Mouse (Mus musculus): ENCODE data around the gene Gdi2.
"Not testable (repeated sequence)": the region's sequence is repeated elsewhere in the genome, so short reads cannot be mapped to it uniquely, and the experiment has no call there.

Gdi2 gene

GRCm38 (mm10) chr13:3537594-3538222 is at the start of gene Gdi2:
TSS of gene Gdi2 (plus strand) at chr13:3538063.
- peak; percentile 93 to 94 for DNase-seq

DNA sequence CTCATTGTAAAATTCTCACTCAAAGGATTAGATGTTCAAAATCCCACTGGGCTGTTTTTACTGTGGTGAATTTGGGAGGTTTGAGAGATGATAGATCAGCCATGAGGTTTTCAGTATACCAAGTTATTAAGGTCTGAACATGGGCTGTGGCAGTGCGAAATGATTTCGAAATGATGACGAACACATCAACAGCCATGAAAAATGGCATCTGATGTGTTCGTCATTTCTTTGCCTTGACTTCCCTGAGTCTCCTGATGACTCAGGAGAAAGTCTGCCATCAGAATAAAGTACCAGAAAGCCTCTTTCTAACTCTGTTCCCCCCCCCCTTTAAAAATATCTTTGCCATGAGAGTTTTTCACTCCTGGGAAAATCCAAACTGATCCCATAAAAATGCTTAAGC is 42.3 kb upstream of the Gdi2 start:
- no peak for DNase-seq

GRCm38 (mm10) chr13:3501014-3501413 is 36.8 kb upstream of the Gdi2 start:
- DNase-seq, result not testable (repeated sequence)

GRCm38 (mm10) chr13:3515351-3515750 is 22.5 kb upstream of the Gdi2 start:
- DNase-seq, result not testable (repeated sequence)

- DNase-seq, result not testable (repeated sequence)
Measured at GRCm38 (mm10) chr13:3519357-3519756, 18.5 kb upstream of the Gdi2 start.

DNA sequence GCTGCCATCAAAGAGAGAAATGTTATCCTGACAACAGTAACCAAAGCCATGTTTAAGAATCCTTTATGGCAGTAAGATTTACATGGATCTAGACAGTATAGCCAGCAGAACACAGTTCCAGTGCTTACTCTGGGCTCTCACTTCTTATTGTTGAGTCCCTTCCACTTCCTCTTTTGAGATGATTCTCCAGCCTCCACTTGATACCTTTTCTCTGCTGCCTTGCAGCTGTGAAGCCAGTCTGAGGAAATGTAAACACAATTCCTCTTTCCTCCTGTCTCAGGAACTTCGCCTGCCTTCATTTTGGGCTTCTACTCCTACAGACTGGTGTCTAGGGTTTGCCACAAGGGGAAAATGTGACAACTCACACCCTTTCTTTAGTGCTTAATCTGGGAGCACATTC is 17.9 kb upstream of the Gdi2 start:
- not testable (repeated sequence) for DNase-seq

DNA sequence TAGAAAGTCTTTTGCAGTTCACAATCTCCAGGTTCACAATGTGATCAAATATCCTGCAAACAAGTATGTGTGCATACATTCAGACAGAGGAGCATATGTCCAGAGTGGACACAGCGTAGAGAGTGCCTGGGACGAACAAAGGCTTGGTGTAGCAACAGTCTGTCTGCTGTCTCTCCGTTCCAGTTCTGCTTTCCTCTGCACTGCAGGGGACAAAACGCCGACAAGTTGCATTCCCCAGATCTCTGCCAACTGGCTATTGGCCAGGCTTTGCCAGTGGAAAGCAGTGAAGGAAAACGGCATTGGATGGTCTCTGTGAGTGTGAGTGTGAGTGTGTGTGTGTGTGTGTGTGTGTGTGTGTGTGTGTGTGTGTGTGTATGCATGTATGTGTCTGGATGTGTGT is 14.4 kb upstream of the Gdi2 start:
- DNase-seq, result no peak

- no peak for DNase-seq
Measured at GRCm38 (mm10) chr13:3523946-3524345, 13.9 kb upstream of the Gdi2 start.

- DNase-seq, result no peak
Measured at GRCm38 (mm10) chr13:3525611-3526051, 12.2 kb upstream of the Gdi2 start.

DNA sequence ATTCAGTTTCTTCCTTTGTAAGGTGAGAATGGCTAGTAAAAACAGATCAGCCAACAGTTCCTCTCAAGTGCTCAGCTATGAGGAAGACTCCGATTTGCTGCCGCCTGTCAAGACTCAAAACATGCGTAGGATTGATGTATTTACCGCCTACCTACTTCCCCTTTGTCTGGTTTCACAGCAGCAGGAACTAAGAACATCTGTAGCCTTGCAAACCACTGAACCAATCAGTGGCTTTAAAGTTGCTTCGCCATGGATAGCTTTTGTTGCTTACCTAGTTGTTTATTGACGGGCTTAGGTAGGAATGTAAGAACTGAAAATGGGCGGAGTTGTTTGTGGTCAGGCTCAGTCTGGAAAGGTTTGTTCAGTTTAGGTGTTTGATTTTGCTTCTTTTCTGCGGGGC is 11.5 kb upstream of the Gdi2 start:
- DNase-seq, result peak; percentile 44 to 55

DNA sequence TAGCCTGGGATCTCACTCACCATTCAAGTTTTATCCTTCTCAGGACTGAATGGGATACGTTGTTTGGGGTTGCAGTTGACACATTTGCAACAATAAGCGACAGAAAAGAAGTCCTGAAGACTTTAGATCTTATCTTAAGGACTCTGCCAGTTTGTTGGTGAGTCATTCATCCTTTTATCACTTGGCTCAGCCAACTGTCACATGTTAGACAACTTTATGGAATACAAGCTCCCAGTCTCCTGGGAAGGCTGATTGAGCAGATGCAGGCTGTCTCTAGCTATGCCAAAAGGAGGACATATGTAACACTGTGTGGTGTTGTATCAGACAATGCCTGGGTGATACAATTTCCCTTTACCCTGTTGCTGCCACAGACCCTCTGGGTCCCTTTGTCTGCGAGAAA is 7.4 kb upstream of the Gdi2 start:
- no peak for DNase-seq

DNA sequence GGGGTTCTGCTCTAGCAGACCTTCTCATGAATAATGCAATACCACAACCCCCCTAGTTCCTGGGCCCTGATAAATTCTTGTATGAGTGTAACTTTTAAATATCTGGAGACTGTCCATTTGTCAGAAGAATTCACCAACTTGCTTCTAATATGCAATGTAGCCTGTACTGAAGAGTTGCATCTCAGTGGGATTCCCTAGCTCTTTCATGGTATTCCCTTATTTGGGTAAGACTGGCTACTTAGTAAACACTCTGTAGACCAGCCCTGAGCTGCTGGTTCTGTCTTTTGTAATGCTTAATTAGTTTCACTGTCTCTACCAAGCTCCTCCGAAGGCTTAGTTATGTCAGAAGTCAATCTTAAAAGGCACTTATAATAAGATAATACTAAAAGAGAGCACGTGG is 6.7 kb upstream of the Gdi2 start:
- DNase-seq, result not testable (repeated sequence)

DNA sequence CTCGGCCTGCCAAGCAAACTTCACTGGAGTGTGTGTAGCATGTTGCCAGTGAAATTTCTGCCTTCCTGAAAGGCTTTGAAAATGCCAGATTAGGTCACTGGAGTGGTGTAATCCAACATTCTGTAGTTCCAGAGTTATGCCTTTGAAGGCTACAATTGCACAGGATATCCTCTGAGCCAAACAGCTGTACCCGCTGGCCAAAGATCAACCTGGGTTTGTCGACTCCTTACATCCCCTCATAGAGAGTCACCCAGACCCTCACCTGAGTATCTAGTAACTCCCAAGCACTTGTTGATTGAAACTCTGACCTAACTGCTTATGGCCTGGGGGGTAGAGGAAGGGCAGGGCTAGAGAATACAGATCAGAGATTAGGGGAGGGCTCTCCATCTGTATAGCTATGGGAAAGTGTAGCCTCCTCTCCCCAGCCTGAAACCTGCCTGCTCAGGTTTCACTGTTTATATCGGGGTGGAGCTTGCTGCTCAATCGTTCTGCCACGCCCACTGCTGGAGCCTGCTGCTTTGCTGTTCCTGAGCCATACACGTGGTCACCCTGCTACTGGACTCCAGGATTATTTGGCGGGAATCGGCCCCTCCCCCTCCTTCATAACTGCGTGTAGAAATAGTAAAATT is 6.1 kb upstream of the Gdi2 start:
- DNase-seq, result no peak

- no peak for DNase-seq
Measured at GRCm38 (mm10) chr13:3532451-3532850, 5.4 kb upstream of the Gdi2 start.

DNA sequence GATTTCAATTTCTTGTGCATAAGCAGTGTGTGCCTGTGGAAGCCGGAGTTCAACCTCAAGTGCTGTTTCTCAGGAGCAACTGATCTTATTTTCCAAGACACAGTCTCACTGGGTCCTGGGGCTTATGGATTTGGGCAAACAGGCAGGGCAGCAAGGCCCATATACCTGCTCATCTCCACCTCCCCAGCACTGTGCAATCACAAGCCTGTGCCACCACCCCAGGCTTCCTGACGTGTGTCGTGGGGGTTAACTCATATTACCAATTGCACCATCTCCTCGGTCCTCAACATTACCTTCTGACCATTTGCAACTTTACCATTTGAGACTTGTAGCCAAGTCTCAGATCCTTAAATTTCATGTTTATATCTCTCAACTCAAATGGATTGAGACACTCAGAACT is 3.7 kb upstream of the Gdi2 start:
- no peak for DNase-seq

DNA sequence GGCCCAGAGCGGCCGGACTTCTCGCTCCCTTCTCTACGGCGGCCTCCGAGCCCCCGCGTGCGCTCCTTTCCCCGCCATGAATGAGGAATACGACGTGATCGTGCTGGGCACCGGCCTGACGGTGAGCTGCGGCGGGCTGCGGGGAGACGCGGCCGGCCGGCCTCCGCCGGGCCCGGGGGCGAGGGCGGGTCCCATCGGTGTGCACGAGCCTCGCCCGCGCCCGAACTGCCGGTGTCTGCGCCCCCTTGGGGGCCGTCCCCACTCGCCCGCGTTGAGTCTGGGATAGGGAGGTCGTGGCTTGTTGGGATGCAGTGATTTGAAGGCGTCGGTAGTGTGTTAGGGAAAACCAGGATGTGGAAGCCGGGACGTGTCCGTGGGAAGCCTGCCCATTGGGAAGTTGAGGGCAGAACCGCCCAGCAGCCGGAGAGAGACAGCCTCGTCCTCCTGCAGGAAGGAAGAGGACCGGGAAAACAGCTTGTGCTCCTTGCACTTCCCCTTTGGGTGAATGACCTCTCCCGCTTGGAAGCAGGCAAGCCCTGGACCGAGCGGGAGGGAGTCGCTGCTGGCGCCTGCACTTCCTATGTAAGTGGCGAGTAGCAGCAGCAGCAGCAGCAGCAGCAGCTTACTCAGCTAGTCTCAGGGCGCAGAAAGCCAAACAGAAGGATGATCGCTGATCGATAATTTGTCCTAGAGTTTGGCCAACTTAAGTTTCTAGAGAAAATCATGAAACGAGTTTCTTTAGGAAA is 533 bp downstream of the Gdi2 start:
- peak in 1 of 2 experiments; percentile 42 for DNase-seq

DNA sequence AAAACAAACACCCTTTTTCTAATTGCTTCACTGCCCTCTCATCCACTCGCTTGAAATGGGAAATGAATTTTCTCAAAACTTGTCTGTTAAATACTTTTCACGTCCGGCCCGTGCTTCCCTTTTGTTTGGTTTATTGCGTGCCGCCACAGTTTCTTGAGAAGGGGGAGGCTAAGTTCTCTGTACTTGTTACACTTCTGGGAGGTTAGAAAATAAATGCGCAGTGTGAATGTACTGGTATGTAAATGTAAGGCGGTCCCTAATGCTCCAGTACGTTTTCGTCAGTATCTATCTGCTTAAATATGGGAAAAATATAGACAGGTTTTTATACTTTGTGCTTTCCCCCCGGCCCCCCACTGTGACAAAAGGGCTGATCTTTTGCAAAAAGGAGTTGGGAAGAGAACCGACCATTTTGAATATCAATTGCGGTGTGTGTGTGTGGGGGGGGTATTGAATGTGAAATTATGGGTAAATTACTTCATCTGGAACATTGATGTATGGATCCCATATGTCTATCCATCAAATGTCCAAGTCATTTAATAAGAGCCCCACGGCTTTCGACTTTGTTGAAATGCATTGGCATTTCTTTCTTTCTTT is 1.2 kb downstream of the Gdi2 start:
- DNase-seq, result no peak

GRCm38 (mm10) chr13:3540166-3540565 is 2.3 kb downstream of the Gdi2 start:
- DNase-seq, result no peak

- no peak for DNase-seq
Measured at GRCm38 (mm10) chr13:3541159-3541782, 3.4 kb downstream of the Gdi2 start.

- DNase-seq, result no peak
Measured at GRCm38 (mm10) chr13:3544077-3544874, 6.4 kb downstream of the Gdi2 start.

GRCm38 (mm10) chr13:3544925-3545324 is 7.1 kb downstream of the Gdi2 start:
- DNase-seq, result no peak

- DNase-seq, result no peak
Measured at GRCm38 (mm10) chr13:3547410-3547809, 9.5 kb downstream of the Gdi2 start.
